Mouse (Mus musculus) cerebellum, postnatal 36 days (tissue): ENCODE measurements around the gene Gm10840.
"Not testable (repeated sequence)": the region's sequence is repeated elsewhere in the genome, so short reads cannot be mapped to it uniquely, and the experiment has no call there.

Experiments
- DNase-seq, 2 experiments: peaks; one replicate each; pipeline ENCODE4 v3.0.0; 2021 to 2022; ENCODE audit warnings: mixed read lengths in 2 of 2

Gene Gm10840

GRCm38 (mm10) chr11:106160841-106161721 is at the start of gene Gm10840, which contains the start of gene Limd2:
TSS of gene Gm10840 (plus strand) at chr11:106160850.
TSS of gene Limd2 (minus strand) at chr11:106160860.
- peak; percentile 68 to 72 for DNase-seq

GRCm38 (mm10) chr11:106111688-106112087 is 49.0 kb upstream of the Gm10840 start:
- DNase-seq = no peak

- no peak for DNase-seq
These were observed 38.4 kb upstream of the Gm10840 start for GRCm38 (mm10) chr11:106122221-106122620.

GRCm38 (mm10) chr11:106122736-106123135 is 37.9 kb upstream of the Gm10840 start:
- no peak for DNase-seq

- no peak for DNase-seq
These were observed 35.9 kb upstream of the Gm10840 start for GRCm38 (mm10) chr11:106124784-106125183.

GRCm38 (mm10) chr11:106125827-106126226 is 34.8 kb upstream of the Gm10840 start:
- DNase-seq = no peak

GRCm38 (mm10) chr11:106126727-106127373 is 33.8 kb upstream of the Gm10840 start:
- not testable (repeated sequence) for DNase-seq

- DNase-seq = no peak
These were observed 31.2 kb upstream of the Gm10840 start for GRCm38 (mm10) chr11:106129477-106129876.

- no peak for DNase-seq
These were observed 28.1 kb upstream of the Gm10840 start for GRCm38 (mm10) chr11:106132516-106132915.

GRCm38 (mm10) chr11:106134580-106135528 is 25.8 kb upstream of the Gm10840 start:
- peak; percentile 54 to 59 for DNase-seq

GRCm38 (mm10) chr11:106151219-106151618 is 9.4 kb upstream of the Gm10840 start:
- DNase-seq = no peak

- DNase-seq = peak in 1 of 2 experiments; percentile 40
These were observed 8.5 kb upstream of the Gm10840 start for GRCm38 (mm10) chr11:106152132-106152531.

GRCm38 (mm10) chr11:106154091-106154490 is 6.6 kb upstream of the Gm10840 start:
- no peak for DNase-seq

GRCm38 (mm10) chr11:106154770-106155169 is 5.9 kb upstream of the Gm10840 start:
- no peak for DNase-seq

GRCm38 (mm10) chr11:106155761-106156160 is 4.9 kb upstream of the Gm10840 start:
- DNase-seq = no peak

GRCm38 (mm10) chr11:106156257-106156656 is 4.4 kb upstream of the Gm10840 start:
- no peak for DNase-seq

GRCm38 (mm10) chr11:106157154-106157553 is 3.5 kb upstream of the Gm10840 start:
- DNase-seq = no peak

GRCm38 (mm10) chr11:106158081-106158929 is 2.3 kb upstream of the Gm10840 start:
- peak in 1 of 2 experiments; percentile 52 for DNase-seq

- no peak for DNase-seq
These were observed 1.8 kb upstream of the Gm10840 start for GRCm38 (mm10) chr11:106158930-106159215.

- DNase-seq = peak; percentile 55 to 62
These were observed 1.3 kb upstream of the Gm10840 start for GRCm38 (mm10) chr11:106159216-106159920.
